Mouse (Mus musculus): ENCODE results near the gene Phox2b.

GRCm38 (mm10) chr5:67095651-67096377 lies 3.3 kb downstream of the Phox2b start:
- TF ChIP-seq CTCF (IDR thresholded peaks at IDR 0.05; ENCODE audit: low read depth) (no peak), EP300 (IDR thresholded peaks at IDR 0.05; ENCODE audit: low read depth) (no peak)
